Mouse (Mus musculus) liver, adult 2 months (tissue): Measurements from ENCODE around the gene Grm3. TPM values are rescaled to one million over a fixed set of nuclear protein-coding genes. Genes with fewer than 3 reads are reported as not detected.

Experiments used
- DNase-seq: peaks from one replicate; pipeline ENCODE4 v3.0.0-alpha.2; 2011; ENCODE audit warnings: low read depth, low spot score; ENCODE audit errors: extremely low read depth
- H3K27ac ChIP-seq: fragments of 200-500 bp; replicated peaks from 2 replicates; pipeline ENCODE4 v1.5.1; 2012; ENCODE audit warnings: low read depth, mild to moderate bottlenecking, control low read depth, inconsistent platforms, low read length; ENCODE audit not compliant: insufficient read depth
- H3K27me3 ChIP-seq: fragments of 200-500 bp; 2 replicates; pipeline ENCODE4 v1.6.1; 2012; ENCODE audit warnings: mild to moderate bottlenecking, moderate library complexity, low read length, inconsistent platforms; ENCODE audit not compliant: control insufficient read depth, insufficient read depth
- H3K36me3 ChIP-seq: fragments of 200-500 bp; 2 replicates; pipeline ENCODE4 v1.6.1; 2012; ENCODE audit warnings: low read length, inconsistent platforms; ENCODE audit not compliant: control insufficient read depth, insufficient read depth
- H3K4me1 ChIP-seq: fragments of 200-500 bp; 2 replicates; pipeline ENCODE4 v1.6.1; 2011; ENCODE audit warnings: low read length; ENCODE audit not compliant: control insufficient read depth, insufficient read depth
- H3K4me3 ChIP-seq: fragments of 200-500 bp; 2 replicates; pipeline ENCODE4 v1.5.1; 2011; ENCODE audit warnings: low read depth, mild to moderate bottlenecking, control low read depth, low read length, moderate library complexity; ENCODE audit not compliant: insufficient read depth
- H3K79me2 ChIP-seq: fragments of 200-500 bp; 2 replicates; pipeline ENCODE4 v1.6.1; 2012; ENCODE audit warnings: inconsistent platforms, mild to moderate bottlenecking, low read length, moderate library complexity; ENCODE audit not compliant: control insufficient read depth, insufficient read depth
- H3K9ac ChIP-seq: fragments of 200-500 bp; 2 replicates; pipeline ENCODE4 v1.6.1; 2012; ENCODE audit warnings: low read depth, mild to moderate bottlenecking, control low read depth, inconsistent platforms, low read length
- CTCF ChIP-seq: fragments of 200-500 bp; IDR thresholded peaks from 2 replicates; pipeline ENCODE4 v1.5.1; 2011; ENCODE audit warnings: low read depth, low read length, control low read depth
- POLR2A ChIP-seq: fragments of 200-500 bp; IDR thresholded peaks from 2 replicates; pipeline ENCODE4 v1.6.1; 2011; ENCODE audit warnings: low read length, control low read depth; ENCODE audit not compliant: insufficient read depth; ENCODE audit errors: extremely low read depth
- WGBS: fragments of 180-500 bp; shearing (Covaris S2); methylation state at CpG from one replicate; pipeline ENCODE4 v1.1.7; 2018; 5-methylcytosine and 5-hydroxymethylcytosine counted together
- polyA plus RNA-seq: library from polyadenylated mRNA; depleted of rRNA; stranded (reverse); fragments of >200 nt; gene quantifications from 2 replicates; pipeline ENCODE4 v1.2.3, GENCODE M21; 2012
- total RNA-seq: library from RNA; depleted of rRNA; stranded (reverse); fragments of >200 nt; gene quantifications from 2 replicates; pipeline ENCODE4 v1.2.3, GENCODE M21; 2014

Gene Grm3
- total and polyA plus RNA-seq, 2 experiments: not detected

DNA sequence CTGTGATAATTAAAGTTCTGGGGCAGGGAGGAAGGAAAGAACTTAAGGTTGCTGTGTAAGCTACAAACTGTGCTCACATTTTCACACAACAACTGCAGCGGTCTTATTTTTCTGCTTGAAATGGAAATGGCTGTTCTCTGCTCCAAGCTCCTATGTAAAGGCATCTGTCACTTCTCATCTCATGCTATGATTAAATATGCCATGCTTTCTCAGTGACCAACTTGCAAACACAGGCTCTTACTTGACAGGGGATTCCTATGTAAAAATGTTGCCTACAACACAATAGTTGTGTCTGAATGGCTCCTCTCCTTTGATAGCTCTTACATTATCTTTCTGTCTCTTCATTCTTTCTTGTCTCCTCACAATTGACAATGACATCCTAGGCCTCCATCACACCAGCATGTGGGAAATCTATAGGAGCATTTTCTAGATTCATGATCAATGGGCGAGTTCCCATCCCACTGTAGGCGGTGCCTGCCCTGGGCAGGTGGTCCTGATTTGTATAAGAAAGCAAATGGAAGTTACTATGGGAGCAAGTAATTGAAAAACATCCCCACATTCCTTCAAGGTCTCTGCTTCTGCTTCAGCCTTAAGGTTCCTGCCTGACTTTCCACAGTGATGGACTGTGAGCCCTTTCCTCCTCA is 34.2 kb downstream of the Grm3 start:
- H3K9ac ChIP-seq: no peak overlapping the region
- no peak for DNase-seq
- no peaks in the 10 kb centered on the region for H3K79me2 ChIP-seq
- WGBS: 50% methylated on average over 3 of the region's 3 CpGs
- TF ChIP-seq CTCF: no peak
- H3K36me3 ChIP-seq: no peaks in the 10 kb centered on the region
- no peaks in the 10 kb centered on the region for H3K4me1 ChIP-seq
- no peaks in the 10 kb centered on the region for H3K27me3 ChIP-seq
- no peak overlapping the region for H3K4me3 ChIP-seq
- H3K27ac ChIP-seq: no peak overlapping the region

- 14% methylated on average over 1 of the region's 1 CpGs for WGBS
- Histone ChIP-seq H3K9ac (no peak overlapping the region), H3K36me3 (no peaks in the 10 kb centered on the region), H3K27ac (no peak overlapping the region), H3K27me3 (no peaks in the 10 kb centered on the region), H3K4me3 (no peak overlapping the region), H3K79me2 (no peaks in the 10 kb centered on the region), H3K4me1 (no peaks in the 10 kb centered on the region)
- TF ChIP-seq CTCF: no peak
- TF ChIP-seq POLR2A: no peak
- no peak for DNase-seq
These were observed 34.8 kb downstream of the Grm3 start for GRCm38 (mm10) chr5:9690192-9690591.

GRCm38 (mm10) chr5:9683204-9683603 is 41.8 kb downstream of the Grm3 start:
- peaks cover 2% of the 10 kb centered on the region; the same call in 1 of the 2 replicates for H3K27me3 ChIP-seq

GRCm38 (mm10) chr5:9669002-9669401 is 56.0 kb downstream of the Grm3 start:
- Histone ChIP-seq H3K27ac (no peak overlapping the region), H3K4me1 (no peaks in the 10 kb centered on the region), H3K79me2 (no peaks in the 10 kb centered on the region), H3K4me3 (no peak overlapping the region), H3K9ac (no peak overlapping the region), H3K27me3 (no peaks in the 10 kb centered on the region), H3K36me3 (no peaks in the 10 kb centered on the region)
- DNase-seq: no peak
- WGBS: 71% methylated on average over 1 of the region's 1 CpGs
- TF ChIP-seq CTCF (no peak), POLR2A (no peak)

More at GRCm38 (mm10) chr5:9683204-9683603, 41.8 kb downstream of the Grm3 start:
- TF ChIP-seq CTCF: no peak
- TF ChIP-seq POLR2A: no peak
- Histone ChIP-seq H3K27ac (no peak overlapping the region), H3K36me3 (no peaks in the 10 kb centered on the region), H3K79me2 (no peaks in the 10 kb centered on the region), H3K4me3 (no peak overlapping the region), H3K9ac (no peak overlapping the region), H3K4me1 (no peaks in the 10 kb centered on the region)
- no peak for DNase-seq
- 55% methylated on average over 2 of the region's 2 CpGs for WGBS

DNA sequence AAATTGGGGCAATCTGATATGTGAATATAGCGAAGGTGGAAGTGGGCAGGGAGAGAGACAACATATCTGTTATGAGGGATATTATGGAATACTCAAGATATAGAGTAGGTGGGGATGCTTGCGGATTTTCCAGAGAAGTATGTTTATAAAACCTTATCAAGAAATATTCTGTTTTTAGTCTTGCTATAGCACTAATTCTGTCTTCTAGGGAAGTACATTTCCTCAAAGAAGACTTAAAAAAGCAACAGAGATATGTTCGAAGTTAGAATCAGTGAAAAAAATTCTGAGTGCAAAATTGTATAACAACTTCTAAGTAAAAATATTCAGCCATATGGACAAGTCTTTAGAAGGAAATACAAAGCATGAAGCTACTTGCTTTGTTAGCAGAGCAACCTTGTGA is 61.6 kb downstream of the Grm3 start:
- H3K36me3 ChIP-seq: no peaks in the 10 kb centered on the region
- H3K9ac ChIP-seq: no peak overlapping the region
- H3K27ac ChIP-seq: no peak overlapping the region
- DNase-seq: no peak
- H3K4me3 ChIP-seq: no peak overlapping the region
- no peak for TF ChIP-seq CTCF
- TF ChIP-seq POLR2A: no peak
- no peaks in the 10 kb centered on the region for H3K79me2 ChIP-seq
- no peaks in the 10 kb centered on the region for H3K27me3 ChIP-seq
- H3K4me1 ChIP-seq: no peaks in the 10 kb centered on the region
- WGBS: 64% methylated on average over 3 of the region's 3 CpGs

- H3K36me3 ChIP-seq: no peaks in the 10 kb centered on the region
- no peak overlapping the region for H3K9ac ChIP-seq
- no peaks in the 10 kb centered on the region for H3K4me1 ChIP-seq
- TF ChIP-seq POLR2A: no peak
- TF ChIP-seq CTCF: no peak
- H3K4me3 ChIP-seq: no peak overlapping the region
- H3K27me3 ChIP-seq: no peaks in the 10 kb centered on the region
- no peak for DNase-seq
- no peak overlapping the region for H3K27ac ChIP-seq
- 66% methylated on average over 9 of the region's 9 CpGs for WGBS
- H3K79me2 ChIP-seq: no peaks in the 10 kb centered on the region
These were observed 62.9 kb downstream of the Grm3 start for GRCm38 (mm10) chr5:9661870-9662589.
